Mouse (Mus musculus): ENCODE measurements around the gene Sult6b2.

GRCm38 (mm10) chr6:142759633-142760032, 44.7 kb downstream of the Sult6b2 start:
- TF ChIP-seq CTCF (IDR thresholded peaks at IDR 0.05; ENCODE audit: low read depth, low read length) (no peak), POLR2A (IDR thresholded peaks at IDR 0.05; ENCODE audit: insufficient read depth, low read length) (no peak), EP300 (IDR thresholded peaks at IDR 0.05; ENCODE audit: insufficient read depth, low read depth, low read length) (no peak)
